Mouse (Mus musculus) brain, embryonic 18.5 days (tissue): ENCODE measurements around the gene Wbp4.
A peak's percentile ranks its signal among the peaks of the same experiment; 100 is the strongest.
"Not testable (repeated sequence)": the region's sequence is repeated elsewhere in the genome, so short reads cannot be mapped to it uniquely, and the experiment has no call there.

Experiments
- DNase-seq: peaks from one replicate; pipeline ENCODE4 v3.0.0-alpha.2; 2012; ENCODE audit warnings: low read depth, low spot score

Gene Wbp4

DNA sequence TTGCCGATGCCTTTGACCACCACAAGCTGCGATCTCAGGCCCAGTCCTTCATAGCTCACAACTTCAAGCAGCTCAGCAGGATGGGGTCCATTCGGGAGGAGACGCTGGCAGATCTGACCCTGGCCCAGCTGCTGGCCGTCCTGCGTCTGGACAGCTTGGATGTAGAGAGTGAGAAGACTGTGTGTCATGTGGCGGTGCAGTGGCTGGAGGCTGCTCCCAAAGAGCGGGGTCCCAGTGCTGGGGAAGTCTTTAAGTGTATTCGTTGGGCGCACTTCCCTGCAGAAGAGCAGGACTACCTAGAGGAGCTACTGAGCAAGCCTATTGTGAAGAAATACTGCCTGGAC lies 28.8 kb downstream of the Wbp4 start:
- not testable (repeated sequence) for DNase-seq

DNA sequence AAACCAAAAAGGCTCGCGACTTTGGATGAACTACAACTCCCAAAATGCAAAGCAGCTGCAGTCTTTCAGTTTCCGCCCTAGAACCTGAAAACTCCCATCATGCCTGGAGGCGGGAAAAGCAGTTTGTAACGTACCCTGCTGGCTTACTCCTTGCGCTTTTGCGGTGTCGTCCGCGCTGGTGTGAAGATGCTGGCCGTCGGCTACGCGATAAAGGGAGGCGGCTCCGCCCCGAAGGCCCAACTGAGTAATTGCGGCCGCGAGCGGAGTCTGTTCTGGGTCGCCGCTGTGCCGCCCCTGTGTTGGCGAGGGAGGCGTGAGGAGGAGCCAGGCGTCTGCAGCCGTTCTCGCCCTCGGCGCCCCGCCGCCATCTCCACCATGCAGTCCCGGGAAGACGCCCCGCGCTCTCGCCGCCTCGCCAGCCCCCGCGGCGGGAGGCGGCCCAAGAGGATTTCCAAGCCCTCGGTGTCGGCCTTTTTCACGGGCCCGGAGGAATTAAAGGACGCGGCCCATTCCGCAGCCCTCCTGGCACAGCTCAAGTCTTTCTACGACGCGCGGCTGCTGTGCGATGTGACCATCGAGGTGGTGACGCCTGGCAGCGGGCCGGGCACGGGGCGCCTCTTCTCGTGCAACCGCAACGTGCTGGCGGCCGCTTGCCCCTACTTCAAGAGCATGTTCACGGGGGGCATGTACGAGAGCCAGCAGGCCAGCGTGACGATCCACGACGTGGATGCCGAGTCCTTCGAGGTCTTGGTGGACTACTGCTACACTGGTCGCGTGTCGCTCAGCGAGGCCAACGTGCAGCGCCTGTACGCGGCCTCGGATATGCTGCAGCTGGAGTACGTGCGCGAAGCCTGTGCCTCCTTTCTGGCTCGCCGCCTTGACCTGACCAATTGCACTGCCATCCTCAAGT lies 29.4 kb downstream of the Wbp4 start, which contains the start of gene Kbtbd6:
Kbtbd6 (plus strand) TSS at position 155 of the 910 bp plus-strand sequence.
- DNase-seq, result peak; percentile 84

DNA sequence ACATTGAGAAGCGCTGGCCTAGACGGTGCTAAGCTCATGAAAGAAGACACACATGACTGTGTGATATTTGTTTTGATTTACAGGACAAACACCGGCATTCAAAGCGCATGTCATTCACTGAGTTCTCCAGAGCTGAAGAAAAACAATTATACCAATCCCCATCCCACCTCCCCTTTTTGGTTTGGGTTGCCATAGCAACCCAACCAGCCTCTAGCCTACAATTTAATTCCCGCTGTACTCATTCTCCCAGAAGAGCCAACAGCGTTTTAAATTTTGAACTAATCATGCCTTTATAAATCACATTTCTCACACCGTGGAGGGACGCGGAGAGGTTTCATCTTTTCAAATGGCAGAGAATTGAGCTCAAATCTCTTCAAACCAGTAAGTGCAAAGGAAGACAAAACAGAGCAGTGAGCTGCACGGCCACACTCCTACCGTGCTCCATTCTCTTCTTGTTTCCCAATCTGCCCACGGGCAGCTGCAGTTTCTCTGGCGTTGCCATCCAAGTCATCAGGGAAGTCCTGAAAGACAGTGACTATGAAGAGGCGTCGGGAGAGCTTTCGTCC lies 36.2 kb downstream of the Wbp4 start:
- DNase-seq, result peak; percentile 74

DNA sequence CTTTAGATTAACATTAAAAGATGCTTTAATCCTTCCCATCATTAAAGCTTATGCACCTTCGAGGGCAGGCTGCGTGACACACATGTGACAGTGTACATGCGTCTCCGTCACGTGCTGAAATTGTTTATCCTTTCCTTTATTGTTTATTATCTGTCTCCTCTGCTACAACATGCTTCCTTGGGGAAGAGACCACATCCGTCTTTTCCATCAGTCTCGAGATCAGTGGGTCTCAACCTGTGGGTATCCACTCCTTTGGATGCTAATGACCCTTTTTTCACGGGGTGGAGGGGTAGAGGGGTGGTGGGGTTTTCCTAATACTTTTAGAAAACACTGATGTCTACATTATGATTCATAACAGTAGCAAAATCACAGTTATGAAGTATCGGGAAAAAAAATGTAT lies 36.7 kb downstream of the Wbp4 start:
- DNase-seq, result no peak

DNA sequence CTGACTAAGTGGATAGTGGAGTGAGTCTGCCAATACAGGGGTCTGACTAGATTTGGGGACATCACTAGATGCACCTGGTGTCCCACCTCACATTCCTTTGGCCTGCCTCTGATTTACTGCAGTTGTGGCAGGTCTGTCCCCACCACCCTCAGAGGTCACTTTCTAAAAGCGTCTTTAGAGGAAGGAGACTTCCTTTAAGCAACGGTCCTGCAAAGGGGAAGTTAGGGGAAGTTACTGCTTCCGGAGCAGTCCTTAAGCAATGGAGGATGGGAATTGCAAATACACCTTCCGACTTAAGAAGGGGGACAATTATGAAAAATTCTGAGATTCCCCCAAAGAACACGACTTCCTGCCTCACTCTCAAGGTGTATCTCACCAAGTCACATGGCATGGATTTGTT lies 39.9 kb downstream of the Wbp4 start:
- no peak for DNase-seq

DNA sequence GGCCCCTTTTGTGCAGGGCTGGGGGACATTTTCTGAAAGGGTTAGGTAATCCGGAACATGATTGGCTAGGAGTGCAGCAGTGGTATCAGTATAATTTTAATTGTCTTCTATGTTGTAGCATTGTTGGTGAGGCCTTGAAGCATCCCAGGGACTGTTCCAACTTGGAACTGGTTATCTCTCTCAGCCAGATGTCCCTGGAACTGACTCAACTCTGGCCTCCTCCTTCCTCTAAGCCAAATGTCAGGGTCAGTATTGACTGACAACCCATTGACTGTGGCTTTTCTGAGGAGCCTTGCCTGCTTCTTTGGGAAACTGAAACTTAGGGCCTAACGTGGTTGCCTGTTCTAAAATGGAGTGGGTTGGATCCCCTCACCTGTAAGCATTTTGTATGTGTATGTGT lies 40.7 kb downstream of the Wbp4 start:
- no peak for DNase-seq

DNA sequence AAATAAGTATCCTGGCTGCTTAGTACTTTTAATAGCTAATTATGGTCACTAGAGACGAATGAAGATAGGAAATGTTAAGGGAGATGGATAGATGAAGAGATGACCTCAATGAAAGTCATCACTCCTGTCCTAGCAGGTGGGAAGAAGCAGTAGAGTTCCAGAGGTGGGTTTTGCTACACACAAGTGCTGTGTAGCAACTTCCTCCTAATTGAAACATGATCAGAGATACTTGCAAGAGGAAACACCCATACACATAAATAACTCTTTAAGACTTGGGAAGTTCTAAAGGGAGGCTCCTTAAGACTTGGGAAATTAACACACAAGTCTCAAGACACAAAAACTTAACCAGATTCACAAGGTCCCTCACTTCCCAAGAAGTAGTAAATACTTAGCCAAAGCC lies 47.3 kb downstream of the Wbp4 start:
- no peak for DNase-seq

DNA sequence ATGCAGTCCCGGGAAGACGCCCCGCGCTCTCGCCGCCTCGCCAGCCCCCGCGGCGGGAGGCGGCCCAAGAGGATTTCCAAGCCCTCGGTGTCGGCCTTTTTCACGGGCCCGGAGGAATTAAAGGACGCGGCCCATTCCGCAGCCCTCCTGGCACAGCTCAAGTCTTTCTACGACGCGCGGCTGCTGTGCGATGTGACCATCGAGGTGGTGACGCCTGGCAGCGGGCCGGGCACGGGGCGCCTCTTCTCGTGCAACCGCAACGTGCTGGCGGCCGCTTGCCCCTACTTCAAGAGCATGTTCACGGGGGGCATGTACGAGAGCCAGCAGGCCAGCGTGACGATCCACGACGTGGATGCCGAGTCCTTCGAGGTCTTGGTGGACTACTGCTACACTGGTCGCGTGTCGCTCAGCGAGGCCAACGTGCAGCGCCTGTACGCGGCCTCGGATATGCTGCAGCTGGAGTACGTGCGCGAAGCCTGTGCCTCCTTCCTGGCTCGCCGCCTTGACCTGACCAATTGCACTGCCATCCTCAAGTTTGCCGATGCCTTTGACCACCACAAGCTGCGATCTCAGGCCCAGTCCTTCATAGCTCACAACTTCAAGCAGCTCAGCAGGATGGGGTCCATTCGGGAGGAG lies 54.5 kb downstream of the Wbp4 start:
- not testable (repeated sequence) for DNase-seq

DNA sequence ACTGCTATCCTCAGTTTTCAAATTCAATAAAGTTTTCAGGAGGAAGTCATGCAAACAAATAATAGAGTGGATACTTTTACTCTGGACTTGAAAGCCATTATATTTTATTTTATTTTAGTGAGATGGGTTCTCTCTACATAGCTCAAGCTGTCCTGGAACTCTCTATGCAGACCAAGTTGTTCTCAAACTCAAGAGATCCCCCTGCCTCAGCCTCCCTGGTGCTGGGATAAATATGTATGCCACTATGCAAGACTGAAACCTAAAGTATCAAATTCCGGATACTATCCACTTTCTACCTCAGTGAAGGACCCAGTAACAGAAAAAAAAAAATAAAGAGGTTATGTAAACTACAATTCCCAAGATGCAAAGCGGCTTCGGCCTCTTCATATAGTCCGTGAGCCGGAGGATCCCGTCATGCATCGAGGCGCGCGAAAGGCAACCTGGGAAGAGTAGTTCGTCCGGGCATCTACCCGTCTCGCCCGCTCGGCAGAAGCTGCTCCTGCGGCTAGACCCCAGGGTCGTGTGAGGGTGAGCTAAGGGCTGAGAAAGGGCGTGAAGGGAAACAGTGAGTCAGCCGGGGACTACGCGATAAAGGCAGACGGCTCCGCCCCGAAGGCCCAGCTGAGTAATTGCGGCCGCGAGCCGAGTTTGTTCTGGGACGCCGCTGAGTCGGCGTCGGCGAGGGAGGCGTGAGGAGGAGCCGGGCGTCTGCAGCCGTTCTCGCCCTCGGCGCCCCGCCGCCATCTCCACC lies 55.2 kb downstream of the Wbp4 start, which contains the start of gene Kbtbd7:
Kbtbd7 (plus strand) TSS at position 533 of the 751 bp plus-strand sequence.
- DNase-seq, result peak; percentile 90

DNA sequence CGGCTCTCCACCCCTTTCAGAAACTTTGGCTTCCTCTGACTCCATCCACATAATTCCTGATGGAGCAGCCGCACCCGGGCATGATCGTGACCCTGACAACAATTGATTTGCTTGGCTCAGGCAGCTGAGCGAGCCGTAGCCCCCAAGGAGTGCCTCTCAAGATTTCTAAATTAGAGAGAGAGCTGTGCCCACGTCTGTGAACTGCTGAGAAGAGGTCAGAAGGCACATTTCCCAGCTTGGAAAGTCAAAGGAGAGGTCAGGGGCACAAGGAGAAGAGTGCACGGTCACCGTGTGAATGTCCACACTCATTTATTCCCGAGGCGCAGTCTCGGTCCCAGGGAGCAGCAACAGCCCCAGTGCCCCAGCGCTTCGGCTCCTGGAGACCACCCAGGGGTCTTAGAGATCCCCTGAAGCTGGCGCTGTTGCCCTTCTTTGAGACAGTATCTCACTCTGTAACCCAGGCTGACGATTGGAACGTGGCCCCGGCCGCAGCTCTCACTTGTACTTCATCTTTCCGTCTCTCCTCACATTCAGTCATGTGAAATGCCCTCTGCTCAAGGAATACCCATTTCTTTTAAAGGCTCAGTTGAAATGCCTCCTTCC lies 61.1 kb downstream of the Wbp4 start:
- DNase-seq, result no peak

DNA sequence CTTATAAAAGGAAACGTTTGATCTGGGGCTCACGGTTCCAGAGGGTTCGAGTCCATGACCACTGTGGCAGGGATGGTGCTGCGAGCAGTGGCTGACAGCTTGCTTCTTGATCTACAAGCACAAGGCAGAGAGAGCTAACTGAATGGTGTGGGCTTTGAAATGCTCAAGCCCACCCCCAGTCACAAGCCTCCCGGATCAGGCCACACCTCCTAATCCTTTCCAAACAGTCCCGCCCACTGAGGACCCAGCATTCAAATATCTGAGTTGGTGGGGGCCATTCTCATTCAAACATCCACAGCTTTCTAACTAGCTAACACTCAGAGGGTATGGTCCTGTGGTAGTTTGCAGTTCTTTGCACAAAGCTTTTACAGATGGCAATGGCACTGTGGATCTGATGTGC lies 68.2 kb downstream of the Wbp4 start:
- no peak for DNase-seq

DNA sequence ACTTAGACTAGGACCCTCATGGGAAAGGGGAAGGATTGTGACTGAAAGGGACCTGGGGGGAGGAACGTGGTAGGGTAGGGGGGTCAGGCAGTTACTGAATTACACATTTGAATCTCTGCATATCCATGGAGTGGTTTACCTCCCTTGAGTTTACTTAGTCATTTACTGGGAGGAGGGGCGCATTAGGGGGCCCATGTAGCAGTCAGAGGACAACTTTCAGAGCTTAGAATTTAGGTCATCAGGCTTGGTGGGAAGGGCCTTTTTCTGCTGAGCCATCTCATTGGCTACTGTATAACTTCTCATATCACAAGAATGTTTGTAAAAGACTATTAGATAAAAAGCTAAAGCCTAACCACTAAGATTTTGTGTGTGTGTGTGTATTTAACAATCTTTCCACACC lies 70.7 kb downstream of the Wbp4 start:
- DNase-seq, result no peak
